Mouse (Mus musculus) B cell, adult 2 months (primary cell): ENCODE results near the gene Cobll1.

Source experiments
- DNase-seq, 2 experiments: peaks; one replicate each; pipeline ENCODE4 v3.0.0; 2022

Cobll1 gene

DNA sequence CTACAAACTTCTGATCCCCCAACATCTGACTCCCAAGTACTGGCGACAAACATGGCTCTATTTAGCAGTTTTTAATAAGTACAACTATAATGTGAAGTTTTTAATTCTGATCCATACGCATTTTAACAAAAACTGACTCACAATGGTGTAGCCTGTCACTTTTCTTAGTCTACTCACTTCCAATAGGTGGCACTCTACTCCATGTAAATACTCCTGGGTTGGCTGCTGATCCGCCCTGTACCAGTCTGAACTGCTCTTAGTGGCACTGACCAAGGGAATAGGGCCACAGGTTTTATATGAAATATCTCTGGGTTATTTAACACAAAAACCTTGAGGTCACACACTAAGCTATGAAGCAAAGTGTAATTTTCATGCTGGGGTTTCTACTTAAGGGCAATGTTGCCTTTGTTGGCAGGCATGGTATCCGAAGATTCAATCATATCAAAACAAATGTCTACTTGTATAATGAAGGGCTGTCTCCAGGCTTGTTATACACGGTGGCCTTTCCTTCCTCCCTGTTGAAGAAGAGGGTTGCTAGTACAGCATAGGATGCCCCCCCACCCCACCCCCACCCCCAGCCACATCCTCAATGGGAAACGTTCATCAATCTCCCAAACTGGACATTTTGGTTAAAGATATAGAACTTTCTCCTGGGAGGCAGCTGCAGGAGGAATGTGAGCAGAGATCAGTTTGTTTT, 93.6 kb downstream of the Cobll1 start:
- peak; percentile 54 to 56 for DNase-seq

DNA sequence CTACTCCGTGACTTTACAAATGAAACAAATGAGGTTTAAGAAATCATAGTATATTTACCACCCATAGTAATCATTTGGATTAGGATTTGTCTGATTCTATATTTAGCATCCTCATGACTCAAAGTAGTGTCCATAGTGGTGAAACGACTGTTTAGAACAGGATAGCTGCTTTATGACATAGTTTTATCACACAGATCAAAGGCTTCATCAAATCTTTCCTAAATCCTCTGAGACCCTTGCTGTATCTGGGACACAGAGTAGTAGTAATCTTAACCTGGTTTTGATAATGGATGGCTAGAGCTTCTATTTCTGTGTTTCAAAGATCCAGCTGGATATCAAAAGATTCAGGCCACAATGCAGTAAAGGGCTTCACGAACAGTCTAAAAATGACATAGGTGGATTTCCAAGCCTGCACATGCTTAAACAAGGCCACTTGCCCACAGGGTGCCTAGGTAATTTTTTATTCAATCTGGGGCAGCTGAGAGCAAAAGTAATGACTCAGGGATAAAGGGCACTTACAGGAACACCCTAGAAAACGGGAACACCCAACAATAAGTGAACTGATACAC, 98.0 kb downstream of the Cobll1 start:
- DNase-seq: no peak

DNA sequence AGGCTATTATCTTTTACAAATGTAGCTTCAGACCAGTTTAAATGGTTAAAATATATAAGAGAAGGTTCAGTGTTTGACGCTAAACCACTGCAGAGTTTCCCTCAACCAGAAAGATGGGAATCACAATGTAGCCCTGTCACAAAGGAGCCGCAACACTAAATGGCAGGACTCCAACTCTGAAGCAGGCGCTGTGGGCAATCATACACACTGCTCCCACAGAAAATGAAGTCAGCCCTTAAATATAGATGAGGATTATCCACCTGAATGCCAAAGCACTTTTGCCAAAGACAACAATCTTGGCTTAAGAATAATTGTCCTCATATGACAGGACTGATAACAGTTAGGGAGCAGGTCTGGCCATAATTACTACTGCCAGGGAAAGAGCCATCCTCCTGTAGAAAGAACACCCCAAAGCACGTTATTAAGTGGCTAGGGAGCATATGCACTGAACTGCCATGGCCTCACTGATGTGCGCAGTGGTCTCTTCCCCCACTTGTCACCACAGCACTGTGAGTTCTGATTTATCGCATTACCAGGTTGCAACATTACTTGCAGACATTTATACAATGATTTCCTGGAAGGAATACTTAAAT, 98.8 kb downstream of the Cobll1 start:
- DNase-seq: no peak

DNA sequence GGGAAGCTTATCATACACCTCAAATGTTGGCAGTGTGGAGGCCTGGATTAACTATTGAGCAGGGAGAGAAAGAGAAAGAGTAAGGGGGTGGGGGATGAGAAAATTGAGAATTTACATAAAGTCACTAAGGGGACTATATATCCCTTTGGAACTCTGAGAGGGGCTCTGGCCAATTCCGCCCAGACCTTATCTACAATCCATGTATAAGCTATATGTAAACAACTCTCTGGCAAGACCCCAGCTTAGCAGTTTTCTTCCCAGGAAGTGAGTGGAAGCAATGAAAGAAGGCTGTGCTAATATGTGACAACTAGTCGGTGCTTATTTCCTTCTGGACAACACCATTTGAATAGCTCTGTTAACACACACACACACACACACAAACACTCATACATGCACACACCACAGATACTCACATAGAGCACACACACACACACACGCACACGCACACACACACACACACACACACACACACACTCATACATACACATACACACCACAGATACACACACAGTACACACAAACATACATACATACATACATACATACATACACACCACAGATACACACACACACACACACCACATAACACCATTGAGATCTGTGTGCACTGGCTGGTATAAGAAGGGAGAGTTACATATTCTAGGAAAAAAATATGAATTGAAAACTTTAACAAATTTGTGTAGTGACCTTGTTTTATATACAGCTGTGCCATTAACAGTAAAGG, 99.4 kb downstream of the Cobll1 start:
- DNase-seq: no peak

DNA sequence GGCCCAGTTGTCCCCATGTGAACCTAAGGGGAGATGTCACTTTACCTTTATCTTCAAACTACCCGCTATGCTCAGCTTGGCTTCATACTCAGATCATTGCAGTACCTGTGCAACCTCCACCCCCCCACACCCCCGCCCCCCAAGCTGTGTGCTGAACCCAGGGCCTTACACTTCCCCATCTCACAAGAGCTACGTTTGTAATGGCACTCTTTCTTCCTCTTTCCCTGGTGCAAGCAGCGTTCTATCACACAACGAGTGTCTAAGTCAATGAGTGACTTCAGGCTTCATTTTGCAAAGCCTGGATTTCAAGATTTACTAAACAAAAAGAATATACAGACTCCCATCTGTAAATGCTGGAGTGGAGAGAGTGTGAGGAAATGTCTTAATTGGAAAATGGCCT, 100.2 kb downstream of the Cobll1 start:
- no peak for DNase-seq

DNA sequence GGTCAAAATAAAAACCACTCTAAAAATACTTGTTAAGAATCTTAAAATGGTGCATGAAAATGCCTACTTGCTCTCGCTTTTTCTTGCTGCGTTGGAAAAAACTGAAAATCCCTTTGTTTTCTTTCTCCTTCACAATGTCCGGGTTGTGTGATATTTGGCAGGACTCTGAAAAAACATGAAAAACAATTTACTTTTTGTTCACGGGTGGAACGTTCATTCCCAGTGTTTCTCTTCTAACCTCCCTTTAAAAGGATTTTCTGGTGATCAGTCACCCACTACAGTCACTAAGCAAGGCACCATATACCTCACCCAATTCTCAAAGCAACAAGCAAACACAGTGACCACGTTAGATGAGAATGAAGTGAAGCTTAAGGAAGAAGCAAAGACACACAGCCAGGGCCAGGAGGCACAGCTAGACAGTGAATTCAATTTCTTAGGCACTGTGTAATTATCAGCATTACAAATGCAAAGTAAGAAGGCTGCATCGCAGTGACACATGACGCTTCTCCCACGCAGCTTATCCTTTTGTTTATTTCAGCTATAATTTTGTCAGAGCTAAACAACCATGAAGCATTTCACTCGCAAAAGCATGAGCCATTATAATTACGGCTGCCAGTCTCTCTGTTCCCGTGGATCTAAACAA, 112.9 kb downstream of the Cobll1 start:
- DNase-seq: no peak

DNA sequence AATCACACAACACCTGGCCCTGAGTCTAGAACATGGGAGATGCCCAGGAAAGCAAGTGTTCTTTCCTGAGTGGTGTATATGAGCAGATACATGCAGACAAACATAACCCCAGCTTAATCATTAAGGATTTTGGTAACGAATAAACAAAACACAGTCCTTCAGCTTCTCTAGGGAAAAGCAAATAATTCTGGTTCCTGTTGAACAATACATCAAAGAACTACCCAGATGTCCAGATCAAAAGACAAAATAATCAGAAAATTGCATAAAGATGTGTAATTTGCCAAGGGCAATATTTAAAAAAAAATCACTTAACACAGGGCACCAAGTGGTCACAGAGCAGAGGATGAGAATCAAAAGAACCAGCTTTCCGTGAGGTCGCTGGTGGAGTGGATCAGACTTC, 115.5 kb downstream of the Cobll1 start:
- no peak for DNase-seq

DNA sequence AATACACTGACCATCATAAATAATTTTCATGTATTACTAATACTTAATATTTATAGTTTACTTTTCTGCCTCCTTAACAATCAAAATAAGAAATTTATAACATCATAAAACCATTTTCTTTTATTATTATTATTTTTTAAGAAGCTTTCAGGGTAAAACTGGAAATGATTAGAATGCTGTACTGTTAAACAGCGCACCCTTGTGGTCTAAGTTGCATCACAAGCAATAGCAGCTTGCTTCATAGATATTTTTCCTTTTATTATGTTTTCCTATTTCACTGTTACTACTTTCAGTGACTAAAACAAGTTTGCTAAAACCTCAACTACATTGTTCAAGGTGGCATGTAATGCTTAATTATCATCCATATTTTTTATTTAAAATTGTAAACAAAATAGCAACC, 117.8 kb downstream of the Cobll1 start:
- DNase-seq: peak; percentile 29

DNA sequence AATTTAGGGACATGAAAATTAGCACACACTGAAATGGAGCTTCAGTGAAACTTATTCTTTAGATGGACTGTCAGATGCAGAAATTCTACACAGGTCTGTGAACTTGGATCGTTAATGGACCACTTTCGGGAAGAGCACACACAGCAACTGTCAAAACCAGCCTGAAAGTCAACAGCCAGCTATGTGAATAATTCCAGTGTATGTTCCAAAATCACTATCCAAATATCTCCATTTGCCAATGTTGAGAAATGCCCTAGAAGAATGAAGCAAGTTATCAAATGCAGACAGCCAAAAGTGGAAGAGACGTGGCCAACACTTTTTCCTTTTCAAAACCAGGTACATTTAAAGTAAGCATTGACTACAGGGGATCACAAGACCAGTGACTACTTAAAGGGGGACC, 118.2 kb downstream of the Cobll1 start:
- DNase-seq: no peak

DNA sequence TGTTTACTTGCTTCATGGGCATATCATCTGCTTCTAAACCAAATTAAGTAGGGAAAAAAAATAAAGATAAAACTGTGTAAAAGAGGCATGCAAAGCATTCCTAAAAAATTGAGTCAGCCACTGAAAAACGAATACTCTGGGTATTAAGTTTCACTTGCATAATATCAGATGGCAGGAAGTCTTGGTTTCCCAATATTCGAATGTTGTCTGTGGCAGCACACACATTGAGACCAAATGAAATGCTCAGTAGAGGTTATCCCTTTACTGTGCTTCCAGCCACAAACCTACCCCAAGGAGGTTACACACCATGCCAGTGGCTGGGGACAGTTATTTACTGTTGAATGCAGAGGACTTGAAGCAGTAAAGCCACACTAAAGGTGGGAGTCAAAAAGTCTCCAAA, 119.1 kb downstream of the Cobll1 start:
- DNase-seq: no peak

DNA sequence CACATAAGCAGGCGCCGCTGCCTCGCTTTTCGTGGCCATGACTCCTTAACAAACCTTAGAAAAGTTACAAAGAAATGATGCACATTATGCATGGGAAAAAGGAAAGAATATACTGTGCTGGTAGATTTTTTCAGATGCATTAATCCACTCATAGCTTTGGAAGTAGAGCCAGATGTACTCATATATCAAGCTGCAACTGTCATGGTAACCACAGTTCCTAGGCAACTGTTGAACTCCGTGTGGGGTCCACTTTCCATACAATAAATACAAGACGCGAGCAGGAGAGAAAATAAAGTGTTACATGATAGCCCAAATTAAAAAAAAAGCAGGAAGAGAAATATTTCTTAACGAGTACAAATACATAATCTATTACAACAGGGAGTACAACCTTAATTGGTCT, 119.5 kb downstream of the Cobll1 start:
- DNase-seq: no peak

DNA sequence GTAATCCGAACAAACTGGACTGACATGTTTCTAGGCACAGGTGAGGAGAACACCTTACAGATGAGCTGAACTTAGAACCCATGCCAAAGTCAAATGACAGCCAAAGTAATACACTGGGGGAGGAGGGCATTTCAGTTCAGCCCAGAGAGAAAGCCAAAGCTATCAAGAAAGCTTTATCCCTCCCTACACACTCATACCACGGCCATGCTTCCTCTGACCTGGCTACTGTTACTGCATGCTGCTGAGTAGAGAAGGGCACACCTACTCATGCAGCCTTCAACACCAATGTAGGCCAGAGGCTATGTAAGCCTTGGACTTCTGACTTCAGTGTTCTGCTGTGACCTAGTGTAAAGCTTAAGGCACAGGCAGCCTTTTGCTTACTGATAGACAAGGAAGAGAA, 120.1 kb downstream of the Cobll1 start:
- DNase-seq: no peak

DNA sequence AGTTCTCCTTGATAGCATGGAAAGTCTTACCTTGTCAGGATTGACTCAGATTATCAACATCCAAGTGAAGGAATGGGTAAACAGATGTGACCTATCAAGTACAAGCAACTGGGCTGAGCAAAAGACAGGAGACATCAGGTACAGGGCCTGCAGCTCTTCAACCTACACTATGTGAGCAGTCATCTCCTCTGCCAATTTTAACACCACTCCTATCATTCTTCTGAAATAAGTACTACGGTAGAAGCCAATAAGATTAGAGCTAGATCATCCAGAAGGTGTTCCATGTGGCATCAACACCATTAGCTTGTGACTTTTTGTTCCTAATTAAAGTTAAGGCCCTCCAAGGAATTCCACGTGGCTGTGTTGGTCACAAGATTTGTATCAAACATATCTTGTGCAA, 121.3 kb downstream of the Cobll1 start:
- DNase-seq: no peak

DNA sequence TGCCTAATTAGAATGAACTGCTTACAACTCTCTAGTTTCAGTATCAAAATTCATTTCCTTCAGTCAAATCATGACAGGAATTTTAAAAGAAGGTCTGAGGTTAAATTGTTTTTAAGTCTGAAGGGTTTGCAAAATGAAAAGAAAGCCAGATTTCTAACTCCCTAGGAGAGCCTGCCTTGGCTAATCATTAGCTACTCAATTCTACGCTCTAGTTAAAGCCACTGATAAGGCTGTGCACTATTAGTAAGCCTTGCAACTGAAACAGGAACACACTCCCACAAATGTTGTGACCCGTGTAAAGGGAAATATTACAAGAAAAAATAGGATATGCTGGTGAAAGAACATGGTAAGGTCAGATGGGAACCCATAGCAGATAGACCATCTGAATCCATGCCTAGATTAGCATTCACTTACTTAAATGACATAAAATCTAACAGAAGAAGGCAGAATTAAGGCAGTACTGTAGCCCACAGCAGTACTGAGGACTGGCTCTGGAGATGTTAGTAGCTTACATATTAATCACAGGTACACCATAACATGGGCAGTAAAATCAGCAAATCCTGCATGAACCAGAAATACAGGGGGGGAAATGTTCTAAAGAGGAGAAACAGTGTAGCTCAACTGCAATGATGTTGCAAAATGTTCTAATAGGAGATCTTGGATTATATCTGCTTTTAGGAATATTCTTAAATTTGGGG, 122.6 kb downstream of the Cobll1 start:
- DNase-seq: no peak

DNA sequence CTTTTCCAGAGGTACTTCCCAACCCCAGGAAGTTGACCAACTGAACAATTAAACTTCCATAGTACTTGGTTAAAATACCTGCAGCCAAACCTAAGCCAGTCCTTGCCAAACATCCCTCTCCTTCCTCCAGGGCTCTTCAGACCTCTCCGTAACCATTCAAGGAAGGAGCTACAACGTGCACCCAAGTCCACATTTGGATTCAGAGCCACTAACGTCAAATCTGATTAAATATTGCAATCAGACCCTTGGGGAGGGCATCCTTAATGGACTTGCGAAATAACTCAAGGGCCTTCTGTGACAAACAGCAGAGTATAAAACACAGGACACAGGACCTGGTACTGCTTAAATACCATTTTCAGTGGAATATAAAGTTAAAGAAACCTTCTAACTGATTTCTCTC, 126.0 kb downstream of the Cobll1 start:
- DNase-seq: no peak

DNA sequence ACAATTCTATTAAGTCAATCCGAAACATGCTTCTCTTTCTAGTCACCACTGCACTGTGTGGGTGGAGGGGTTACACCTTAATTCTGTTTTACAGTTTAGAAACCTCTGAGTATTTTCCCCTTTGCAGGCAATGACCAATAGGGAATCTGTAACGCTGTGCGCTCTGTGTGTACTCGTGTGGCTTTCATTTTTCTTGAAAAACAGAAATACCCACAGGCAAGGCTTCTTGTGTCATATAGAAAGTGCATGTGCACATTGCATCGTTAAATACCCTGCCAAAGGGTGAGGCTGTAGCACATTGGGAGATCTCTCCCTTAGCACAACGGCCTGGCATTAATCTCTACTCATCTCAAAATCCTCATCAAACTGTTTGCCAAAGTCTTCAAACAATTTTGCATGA, 134.6 kb downstream of the Cobll1 start:
- no peak for DNase-seq

DNA sequence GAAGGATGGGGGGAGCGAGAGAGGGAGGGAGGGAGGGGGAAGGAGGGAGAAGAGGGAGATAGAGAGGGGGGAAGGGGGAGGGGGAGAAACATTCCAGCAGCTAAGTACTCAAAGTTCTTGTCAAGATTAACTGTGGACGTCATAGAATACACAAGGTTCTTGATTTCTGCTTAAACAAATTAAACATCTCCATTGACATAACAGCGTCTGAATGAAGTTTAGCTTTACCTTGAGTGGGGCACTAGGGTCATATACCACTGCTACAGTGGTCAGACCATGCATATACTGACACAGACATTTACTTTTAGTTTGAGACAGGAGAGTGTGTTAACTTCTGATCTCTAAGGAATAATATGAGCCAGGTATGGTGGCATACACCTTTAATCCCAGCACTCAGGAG, 135.4 kb downstream of the Cobll1 start:
- no peak for DNase-seq

DNA sequence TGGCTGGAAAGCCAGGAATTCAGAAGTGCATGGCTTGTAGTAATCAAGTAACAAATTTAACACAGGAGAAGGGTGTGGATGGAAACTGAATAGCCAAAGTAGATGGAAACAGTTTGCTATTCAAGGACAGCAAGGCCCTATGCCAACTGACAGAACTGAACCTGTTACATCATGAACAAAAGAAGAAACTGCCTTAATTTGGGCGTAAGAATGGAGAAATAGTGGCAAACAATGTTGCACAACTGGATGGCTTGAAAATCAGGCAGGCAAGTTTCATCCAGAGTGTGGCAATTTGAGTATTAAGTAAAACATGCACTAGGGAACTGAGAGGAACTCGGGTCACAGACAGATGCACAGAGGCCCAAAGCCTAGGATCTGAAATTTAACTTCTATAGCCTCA, 137.8 kb downstream of the Cobll1 start:
- DNase-seq: no peak

DNA sequence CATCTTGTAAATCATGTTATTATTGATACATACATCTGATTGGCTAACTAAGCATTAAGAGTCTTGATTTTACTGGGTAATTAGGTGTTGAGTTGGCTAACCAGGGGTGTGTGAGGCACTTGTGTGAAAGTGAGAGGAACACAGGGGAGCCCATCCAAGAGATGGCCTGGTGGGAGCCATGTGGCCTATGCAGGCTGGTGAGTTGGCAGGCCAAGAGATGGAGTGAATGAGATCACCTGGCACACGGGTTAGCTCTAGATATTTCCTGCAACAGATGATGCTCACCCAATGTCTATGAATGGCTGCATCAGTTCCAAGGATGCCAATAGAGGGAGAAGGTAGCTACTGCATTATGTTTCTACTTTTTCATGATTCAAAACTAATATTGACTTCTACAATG, 139.2 kb downstream of the Cobll1 start:
- DNase-seq: no peak

DNA sequence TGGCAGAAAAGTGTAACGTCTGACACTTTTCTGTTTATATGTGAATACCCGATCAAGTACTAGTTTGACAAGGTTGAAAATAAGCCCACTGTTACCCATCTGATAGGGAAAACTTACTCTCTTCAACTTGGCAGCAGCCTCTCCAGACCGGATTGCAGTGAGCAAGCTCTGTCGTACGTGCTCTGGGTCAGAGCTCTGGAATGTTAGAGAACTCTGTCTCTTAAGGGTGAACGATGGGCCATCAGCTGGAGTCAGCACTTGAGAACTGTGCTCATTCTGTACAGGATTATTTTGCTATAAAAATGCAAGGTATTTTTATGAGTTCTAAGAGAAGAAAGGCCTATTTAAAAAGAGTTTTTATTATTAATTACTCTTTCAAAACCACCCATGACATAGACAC, 143.6 kb downstream of the Cobll1 start:
- no peak for DNase-seq

DNA sequence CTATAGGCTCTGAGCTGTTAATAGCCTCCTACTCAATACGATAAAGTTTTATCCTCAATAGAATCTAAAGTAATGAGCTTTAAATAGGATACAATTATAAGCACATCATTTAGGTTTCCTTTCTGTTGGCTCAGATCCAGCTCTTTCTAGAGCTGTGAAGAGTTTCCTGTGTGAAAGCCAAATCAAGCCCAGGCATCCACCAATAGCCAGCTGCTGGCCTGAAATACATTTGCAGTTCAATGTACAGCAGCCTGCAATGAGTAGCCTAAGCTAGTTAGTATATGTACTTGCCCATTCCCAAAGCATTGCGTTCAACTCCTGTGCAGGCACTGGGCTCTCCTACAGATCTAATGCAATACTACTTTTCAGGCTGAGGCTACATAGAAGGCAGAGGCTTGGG, 145.2 kb downstream of the Cobll1 start:
- no peak for DNase-seq

DNA sequence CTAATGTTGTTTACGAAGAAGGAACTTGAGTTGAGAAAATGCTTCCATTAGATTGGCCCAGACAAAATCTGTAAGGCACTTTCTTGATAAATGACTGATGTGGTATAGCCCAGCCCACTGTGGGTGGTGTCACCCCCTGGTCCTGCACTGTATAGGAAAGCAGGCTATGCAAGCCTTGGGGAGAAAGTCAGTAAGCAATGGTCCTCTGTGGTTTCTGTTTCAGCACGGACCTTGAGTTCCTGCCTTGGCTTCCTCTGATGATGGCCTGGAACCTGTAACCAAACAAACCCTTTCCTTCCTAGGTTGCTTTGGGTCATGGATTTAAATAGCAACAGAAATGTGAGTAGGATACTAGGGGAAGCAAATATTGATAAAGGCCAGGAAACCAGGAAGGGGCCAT, 148.2 kb downstream of the Cobll1 start:
- no peak for DNase-seq

DNA sequence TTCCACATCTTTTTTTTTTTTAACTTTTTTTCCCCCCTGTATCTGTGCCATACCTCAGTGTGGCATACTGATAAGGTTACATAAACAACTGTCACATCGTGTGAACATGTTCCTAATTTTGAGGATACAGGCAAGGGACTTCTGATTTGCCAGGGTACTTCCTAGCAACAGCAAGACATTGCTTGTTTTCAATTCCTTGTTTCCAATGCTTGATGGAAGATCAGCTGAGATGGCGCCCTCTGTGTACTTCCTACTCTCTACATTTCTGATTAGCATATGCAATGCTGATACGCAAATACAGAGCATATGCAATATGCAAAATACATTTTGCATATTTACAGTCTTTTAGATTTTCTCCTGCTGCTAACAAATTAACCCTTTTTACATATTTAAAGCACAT, 152.0 kb downstream of the Cobll1 start:
- no peak for DNase-seq
